Mouse (Mus musculus): ENCODE measurements around the gene Chrdl2. TPM values are rescaled to one million over a fixed set of nuclear protein-coding genes. Genes with fewer than 3 reads are reported as not detected.

The Chrdl2 gene
- polyA plus RNA-seq (2015; fragmentation: Nextera tagmentation; extraction: Ambion mirVana) = 2.3 and 2.5 TPM in 2 replicates

DNA sequence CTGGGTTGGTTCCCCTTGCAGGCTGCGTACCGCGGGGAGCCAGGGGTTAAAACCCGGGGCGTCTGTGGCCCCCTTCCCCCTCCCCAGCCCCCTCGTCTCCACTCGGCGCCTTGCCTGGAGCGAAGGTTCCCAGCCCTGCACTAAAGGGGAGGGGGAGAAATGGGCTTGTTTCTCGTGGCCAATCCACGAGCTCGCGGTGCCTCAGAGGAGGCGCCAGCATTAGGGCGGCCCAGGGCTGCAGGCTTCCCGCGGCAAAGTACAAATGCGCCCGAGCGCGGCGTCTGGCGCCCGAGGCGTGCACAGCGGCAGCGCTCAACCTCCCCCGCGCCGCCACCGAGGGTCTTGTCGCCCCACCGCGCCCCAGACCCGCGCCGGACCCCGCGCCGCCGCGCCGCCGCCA lies at the start of gene Chrdl2:
Chrdl2 (plus strand) TSS at position 383 of the 400 bp plus-strand sequence.

DNA sequence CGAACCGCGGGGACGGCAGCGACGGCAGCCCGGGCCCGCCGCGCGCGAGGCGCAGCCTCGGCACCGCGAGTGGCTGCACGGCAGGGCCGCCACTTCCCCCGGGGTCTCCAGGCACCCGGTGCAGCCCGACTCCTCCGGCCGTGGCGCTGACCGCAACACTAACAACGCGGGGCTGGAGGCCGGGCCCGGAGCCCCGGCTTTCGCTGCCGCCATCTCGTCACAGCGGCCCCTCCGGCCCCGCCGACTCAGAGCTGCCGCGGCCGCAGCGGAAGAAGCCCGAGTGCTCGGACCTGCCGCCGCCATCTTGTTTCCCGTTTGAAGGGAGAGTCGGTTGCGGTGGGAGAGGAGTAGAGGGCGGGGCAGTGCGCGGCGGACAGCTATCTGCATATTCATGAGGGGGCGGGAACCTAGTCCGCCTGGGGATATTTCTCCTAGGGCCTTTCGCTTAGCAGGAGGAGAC lies 25.8 kb upstream of the Chrdl2 start, which contains the start of gene Rnf169:
Rnf169 (minus strand) TSS at position 317 of the 460 bp plus-strand sequence.

Other genes starting within 250 kb of the Chrdl2 start
- gene Olfr521, start 242.7 kb upstream of the Chrdl2 start, polyA plus RNA-seq (2015; fragmentation: Nextera tagmentation; extraction: Ambion mirVana) = not detected in 2 replicates
- gene Neu3, start 177.8 kb upstream of the Chrdl2 start, polyA plus RNA-seq (2015; fragmentation: Nextera tagmentation; extraction: Ambion mirVana) = 1.5 and 1.6 TPM in 2 replicates
- gene Xrra1, start 147.1 kb upstream of the Chrdl2 start, polyA plus RNA-seq (2015; fragmentation: Nextera tagmentation; extraction: Ambion mirVana) = 0.56 and 0.87 TPM in 2 replicates
- gene Spcs2, start 142.7 kb upstream of the Chrdl2 start, polyA plus RNA-seq (2015; fragmentation: Nextera tagmentation; extraction: Ambion mirVana) = 154 and 170 TPM in 2 replicates
- gene Rnf169, start 25.7 kb upstream of the Chrdl2 start, polyA plus RNA-seq (2015; fragmentation: Nextera tagmentation; extraction: Ambion mirVana) = 2.0 TPM in 2 replicates
- gene Pold3, start 115.4 kb downstream of the Chrdl2 start, polyA plus RNA-seq (2015; fragmentation: Nextera tagmentation; extraction: Ambion mirVana) = 12.2 and 15.3 TPM in 2 replicates
- gene Lipt2, start 153.1 kb downstream of the Chrdl2 start, polyA plus RNA-seq (2015; fragmentation: Nextera tagmentation; extraction: Ambion mirVana) = 12.9 and 15.0 TPM in 2 replicates
- 2.9 and 4.5 TPM in 2 replicates for gene Kcne3, start 170.3 kb downstream of the Chrdl2 start, polyA plus RNA-seq (2015; fragmentation: Nextera tagmentation; extraction: Ambion mirVana)
- gene Pgm2l1, start 221.2 kb downstream of the Chrdl2 start, polyA plus RNA-seq (2015; fragmentation: Nextera tagmentation; extraction: Ambion mirVana) = 0.96 and 1.6 TPM in 2 replicates

All from skeletal muscle tissue, postnatal 0 days (tissue).